Mouse (Mus musculus): ENCODE data around the gene Hnrnpl. TPM values are rescaled to one million over a fixed set of nuclear protein-coding genes. Genes with fewer than 3 reads are reported as not detected.
A peak's percentile ranks its signal among the peaks of the same experiment; 100 is the strongest.

The Hnrnpl gene
- total and polyA plus RNA-seq, 2 experiments, result 90.1 to 109 TPM

GRCm38 (mm10) chr7:28774164-28774563 lies 34.2 kb upstream of the Hnrnpl start:
- Histone ChIP-seq H3K4me3 (ENCODE audit: insufficient read depth, low read depth, low read length) (no peak overlapping the region), H3K4me1 (ENCODE audit: control insufficient read depth, insufficient read depth, low read length) (peaks cover 8% of the 10 kb centered on the region), H3K27me3 (ENCODE audit: control insufficient read depth, insufficient read depth, low read length) (no peaks in the 10 kb centered on the region), H3K36me3 (ENCODE audit: control insufficient read depth, insufficient read depth, low read length) (0 out of 2 replicates have a peak, but pooled peaks cover 3% of the 10 kb centered on the region), H3K79me2 (ENCODE audit: control insufficient read depth, insufficient read depth, low read length) (peaks cover 7% of the 10 kb centered on the region; the same call in 1 of the 2 replicates), H3K27ac (replicated peaks; ENCODE audit: insufficient read depth, low read depth, low read length) (no peak overlapping the region), H3K9ac (ENCODE audit: low read depth, low read length) (no peak overlapping the region)
- no peak for DNase-seq (ENCODE audit: extremely low read depth, low read depth, low spot score)
- TF ChIP-seq POLR2A (IDR thresholded peaks at IDR 0.05; ENCODE audit: extremely low read depth, insufficient read depth, low read length) (no peak), CTCF (IDR thresholded peaks at IDR 0.05; ENCODE audit: low read depth, low read length) (no peak)
- WGBS, result 94% methylated on average over 12 of the region's 12 CpGs

GRCm38 (mm10) chr7:28775129-28775528 lies 33.2 kb upstream of the Hnrnpl start:
- H3K27me3 ChIP-seq (ENCODE audit: control insufficient read depth, insufficient read depth, low read length), result no peaks in the 10 kb centered on the region
- no peak for TF ChIP-seq POLR2A (IDR thresholded peaks at IDR 0.05; ENCODE audit: extremely low read depth, insufficient read depth, low read length)
- TF ChIP-seq CTCF (IDR thresholded peaks at IDR 0.05; ENCODE audit: low read depth, low read length), result no peak
- no peak overlapping the region for H3K27ac ChIP-seq (replicated peaks; ENCODE audit: insufficient read depth, low read depth, low read length)
- no peak overlapping the region for H3K9ac ChIP-seq (ENCODE audit: low read depth, low read length)
- H3K4me3 ChIP-seq (ENCODE audit: insufficient read depth, low read depth, low read length), result no peak overlapping the region
- H3K36me3 ChIP-seq (ENCODE audit: control insufficient read depth, insufficient read depth, low read length), result 0 out of 2 replicates have a peak, but pooled peaks cover 3% of the 10 kb centered on the region
- peaks cover 7% of the 10 kb centered on the region; the same call in 1 of the 2 replicates for H3K79me2 ChIP-seq (ENCODE audit: control insufficient read depth, insufficient read depth, low read length)
- peaks cover 8% of the 10 kb centered on the region for H3K4me1 ChIP-seq (ENCODE audit: control insufficient read depth, insufficient read depth, low read length)
- no peak for DNase-seq (ENCODE audit: extremely low read depth, low read depth, low spot score)
- 93% methylated on average over 7 of the region's 7 CpGs for WGBS

- WGBS, result 49% methylated on average over 9 of the region's 9 CpGs
- Histone ChIP-seq H3K27ac (replicated peaks; ENCODE audit: insufficient read depth, low read depth, low read length) (no peak overlapping the region), H3K9ac (ENCODE audit: low read depth, low read length) (no peak overlapping the region)
These were observed 29.5 kb upstream of the Hnrnpl start for GRCm38 (mm10) chr7:28778825-28779224.

GRCm38 (mm10) chr7:28780067-28780658 lies 28.2 kb upstream of the Hnrnpl start:
- Histone ChIP-seq H3K27me3 (ENCODE audit: control insufficient read depth, insufficient read depth, low read length) (no peaks in the 10 kb centered on the region), H3K79me2 (ENCODE audit: control insufficient read depth, insufficient read depth, low read length) (no peaks in the 10 kb centered on the region), H3K4me3 (ENCODE audit: insufficient read depth, low read depth, low read length) (no peak overlapping the region), H3K4me1 (ENCODE audit: control insufficient read depth, insufficient read depth, low read length) (peaks cover 8% of the 10 kb centered on the region), H3K9ac (ENCODE audit: low read depth, low read length) (no peak overlapping the region), H3K27ac (replicated peaks; ENCODE audit: insufficient read depth, low read depth, low read length) (no peak overlapping the region), H3K36me3 (ENCODE audit: control insufficient read depth, insufficient read depth, low read length) (no peaks in the 10 kb centered on the region)
- WGBS, result 49% methylated on average over 6 of the region's 6 CpGs
- TF ChIP-seq POLR2A (IDR thresholded peaks at IDR 0.05; ENCODE audit: extremely low read depth, insufficient read depth, low read length), result no peak
- TF ChIP-seq CTCF (IDR thresholded peaks at IDR 0.05; ENCODE audit: low read depth, low read length), result peak; percentile 78
- peak; percentile 53 for DNase-seq (ENCODE audit: extremely low read depth, low read depth, low spot score)

More at GRCm38 (mm10) chr7:28778825-28779224, 29.5 kb upstream of the Hnrnpl start:
- Histone ChIP-seq H3K36me3 (ENCODE audit: control insufficient read depth, insufficient read depth, low read length) (0 out of 2 replicates have a peak, but pooled peaks cover 3% of the 10 kb centered on the region), H3K4me3 (ENCODE audit: insufficient read depth, low read depth, low read length) (no peak overlapping the region), H3K27me3 (ENCODE audit: control insufficient read depth, insufficient read depth, low read length) (no peaks in the 10 kb centered on the region), H3K4me1 (ENCODE audit: control insufficient read depth, insufficient read depth, low read length) (peaks cover 8% of the 10 kb centered on the region), H3K79me2 (ENCODE audit: control insufficient read depth, insufficient read depth, low read length) (no peaks in the 10 kb centered on the region)
- DNase-seq (ENCODE audit: extremely low read depth, low read depth, low spot score), result peak; percentile 76
- no peak for TF ChIP-seq CTCF (IDR thresholded peaks at IDR 0.05; ENCODE audit: low read depth, low read length)
- TF ChIP-seq POLR2A (IDR thresholded peaks at IDR 0.05; ENCODE audit: extremely low read depth, insufficient read depth, low read length), result no peak

GRCm38 (mm10) chr7:28780857-28781256 lies 27.5 kb upstream of the Hnrnpl start:
- Histone ChIP-seq H3K27ac (replicated peaks; ENCODE audit: insufficient read depth, low read depth, low read length) (no peak overlapping the region), H3K4me3 (ENCODE audit: insufficient read depth, low read depth, low read length) (no peak overlapping the region)

GRCm38 (mm10) chr7:28781261-28781663 lies 27.1 kb upstream of the Hnrnpl start:
- Histone ChIP-seq H3K79me2 (ENCODE audit: control insufficient read depth, insufficient read depth, low read length) (no peaks in the 10 kb centered on the region), H3K27ac (replicated peaks; ENCODE audit: insufficient read depth, low read depth, low read length) (no peak overlapping the region), H3K4me3 (ENCODE audit: insufficient read depth, low read depth, low read length) (no peak overlapping the region), H3K36me3 (ENCODE audit: control insufficient read depth, insufficient read depth, low read length) (no peaks in the 10 kb centered on the region; the same call in 1 of the 2 replicates), H3K9ac (ENCODE audit: low read depth, low read length) (no peak overlapping the region), H3K4me1 (ENCODE audit: control insufficient read depth, insufficient read depth, low read length) (peaks cover 3% of the 10 kb centered on the region), H3K27me3 (ENCODE audit: control insufficient read depth, insufficient read depth, low read length) (no peaks in the 10 kb centered on the region)
- TF ChIP-seq CTCF (IDR thresholded peaks at IDR 0.05; ENCODE audit: low read depth, low read length) (no peak), POLR2A (IDR thresholded peaks at IDR 0.05; ENCODE audit: extremely low read depth, insufficient read depth, low read length) (no peak)
- 90% methylated on average over 8 of the region's 8 CpGs for WGBS
- DNase-seq (ENCODE audit: extremely low read depth, low read depth, low spot score), result no peak

More at GRCm38 (mm10) chr7:28780857-28781256, 27.5 kb upstream of the Hnrnpl start:
- DNase-seq (ENCODE audit: extremely low read depth, low read depth, low spot score), result no peak
- H3K79me2 ChIP-seq (ENCODE audit: control insufficient read depth, insufficient read depth, low read length), result no peaks in the 10 kb centered on the region
- H3K27me3 ChIP-seq (ENCODE audit: control insufficient read depth, insufficient read depth, low read length), result no peaks in the 10 kb centered on the region
- H3K9ac ChIP-seq (ENCODE audit: low read depth, low read length), result no peak overlapping the region
- TF ChIP-seq POLR2A (IDR thresholded peaks at IDR 0.05; ENCODE audit: extremely low read depth, insufficient read depth, low read length), result no peak
- no peak for TF ChIP-seq CTCF (IDR thresholded peaks at IDR 0.05; ENCODE audit: low read depth, low read length)
- 70% methylated on average over 7 of the region's 7 CpGs for WGBS
- no peaks in the 10 kb centered on the region for H3K36me3 ChIP-seq (ENCODE audit: control insufficient read depth, insufficient read depth, low read length)
- H3K4me1 ChIP-seq (ENCODE audit: control insufficient read depth, insufficient read depth, low read length), result peaks cover 3% of the 10 kb centered on the region
